Mouse (Mus musculus): ENCODE results near the gene Bri3. TPM values are rescaled to one million over a fixed set of nuclear protein-coding genes. Genes with fewer than 3 reads are reported as not detected.
"Not testable (repeated sequence)": the region's sequence is repeated elsewhere in the genome, so short reads cannot be mapped to it uniquely, and the experiment has no call there.

Bri3 gene
- polyA plus RNA-seq, 1 experiment = 104 TPM

DNA sequence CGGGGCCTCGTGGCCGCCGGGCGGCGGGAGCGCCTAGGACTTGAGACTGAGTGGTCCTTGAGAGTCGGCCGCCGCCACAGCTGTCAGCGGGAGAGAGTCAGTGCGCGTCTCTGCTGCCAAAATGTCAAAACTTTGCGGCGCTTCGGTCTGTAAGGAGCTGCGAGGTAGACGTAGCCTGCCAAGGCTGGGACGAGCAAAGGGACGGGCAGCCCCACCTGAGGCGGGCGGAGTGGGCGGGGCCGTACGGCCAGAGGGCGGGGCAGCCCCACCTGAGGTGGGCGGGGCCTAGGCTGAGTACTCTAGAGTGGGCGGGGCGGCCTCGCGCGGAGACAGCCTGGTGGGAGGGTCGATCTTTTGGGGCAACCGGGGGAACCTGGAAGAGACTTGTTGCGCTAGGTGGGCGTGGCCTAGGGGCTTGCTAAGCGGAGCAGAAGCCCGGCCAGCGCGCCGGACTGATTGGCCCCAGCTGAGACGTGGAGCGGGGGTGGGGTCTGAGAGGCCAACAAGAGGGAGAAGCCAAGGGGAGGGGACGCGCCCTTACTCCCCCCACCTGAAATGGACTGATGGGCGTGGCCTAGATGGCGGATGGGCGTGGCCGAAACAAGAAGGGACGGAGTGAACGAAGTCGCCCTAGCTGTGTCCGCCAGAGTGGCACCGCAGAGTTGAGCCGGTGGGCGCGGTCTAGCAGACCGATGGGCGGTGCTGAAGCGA is 113.8 kb downstream of the Bri3 start, which contains the start of gene Baiap2l1:
TSS of gene Baiap2l1 (minus strand) at position 232 of the 711 bp plus-strand sequence.
- Histone ChIP-seq H3K4me3 (ENCODE audit: insufficient read depth, low read length) (peak within 1 kb of the TSS; percentile 38), H3K4me1 (ENCODE audit: control insufficient read depth, insufficient read depth, low read length) (no peaks in the 10 kb centered on the region), H3K27ac (ENCODE audit: insufficient read depth, low read length) (no peak within 1 kb of the TSS)
- TF ChIP-seq CTCF (IDR thresholded peaks at IDR 0.05; ENCODE audit: extremely low read depth, insufficient read depth, low read length) = no peak
- TF ChIP-seq POLR2A (IDR thresholded peaks at IDR 0.05; ENCODE audit: extremely low read depth, insufficient read depth, low read length) = no peak

DNA sequence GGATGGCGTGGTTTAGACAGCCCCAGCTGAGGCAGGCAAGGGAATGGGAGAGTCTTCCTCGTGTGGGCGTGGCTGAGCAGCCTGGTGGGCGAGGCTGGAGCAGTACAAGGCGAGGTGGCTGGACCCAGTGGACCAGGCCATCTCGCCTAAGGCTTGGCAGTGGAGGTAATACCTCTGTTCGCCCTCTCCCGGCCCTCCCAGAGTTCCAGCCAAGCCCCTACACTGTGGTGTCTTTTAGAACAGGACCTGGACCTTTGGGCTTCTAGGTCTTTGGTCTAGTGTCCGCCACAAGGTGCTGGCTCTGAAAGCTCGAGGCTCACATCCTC is 114.3 kb downstream of the Bri3 start:
- H3K27ac ChIP-seq (ENCODE audit: insufficient read depth, low read length) = no peak overlapping the region
- TF ChIP-seq POLR2A (IDR thresholded peaks at IDR 0.05; ENCODE audit: extremely low read depth, insufficient read depth, low read length) = no peak
- TF ChIP-seq CTCF (IDR thresholded peaks at IDR 0.05; ENCODE audit: extremely low read depth, insufficient read depth, low read length) = no peak
- no peaks in the 10 kb centered on the region for H3K4me1 ChIP-seq (ENCODE audit: control insufficient read depth, insufficient read depth, low read length)
- H3K4me3 ChIP-seq (ENCODE audit: insufficient read depth, low read length) = peak overlapping the region; percentile 38

DNA sequence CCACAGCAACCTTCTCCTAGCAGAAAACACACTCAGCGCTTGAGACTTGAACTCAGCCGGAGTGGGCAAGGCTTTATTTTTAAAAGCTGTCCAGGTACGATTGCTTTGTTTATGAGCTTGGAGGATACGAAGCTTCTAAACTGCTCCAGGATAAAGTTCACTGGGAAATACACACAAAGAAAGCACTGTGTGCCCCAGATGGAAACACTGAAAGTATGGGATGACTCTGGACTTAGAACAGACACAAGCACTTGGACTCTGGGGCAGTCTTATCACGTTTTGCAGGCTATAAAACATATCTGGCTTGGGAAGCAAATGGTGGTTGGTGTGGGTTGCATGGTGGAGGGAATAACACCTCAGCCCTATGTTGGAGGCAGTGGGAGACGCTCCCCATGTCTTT is 115.6 kb downstream of the Bri3 start:
- no peak for TF ChIP-seq POLR2A (IDR thresholded peaks at IDR 0.05; ENCODE audit: extremely low read depth, insufficient read depth, low read length)
- TF ChIP-seq CTCF (IDR thresholded peaks at IDR 0.05; ENCODE audit: extremely low read depth, insufficient read depth, low read length) = no peak
- Histone ChIP-seq H3K4me3 (ENCODE audit: insufficient read depth, low read length) (no peak overlapping the region), H3K4me1 (ENCODE audit: control insufficient read depth, insufficient read depth, low read length) (no peaks in the 10 kb centered on the region), H3K27ac (ENCODE audit: insufficient read depth, low read length) (no peak overlapping the region)

DNA sequence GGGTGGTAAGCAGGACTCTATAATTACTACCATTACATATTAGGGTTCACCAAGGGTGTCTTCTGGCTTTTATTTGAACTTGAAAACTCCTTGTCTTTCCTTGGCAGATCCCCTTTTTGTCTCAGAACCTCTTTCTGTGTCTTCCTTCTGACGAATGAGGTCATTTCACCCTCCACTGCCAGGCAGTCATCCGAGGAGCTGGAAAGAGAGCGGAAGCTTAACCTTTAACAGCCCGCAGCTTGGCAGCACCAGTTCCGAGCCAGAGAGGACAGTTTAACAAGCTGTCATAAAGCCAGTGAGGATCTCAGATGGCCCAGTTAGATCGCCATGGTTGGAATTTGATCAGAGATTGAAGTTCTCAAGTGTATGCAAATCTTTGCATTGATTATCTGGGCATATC is 116.1 kb downstream of the Bri3 start:
- Histone ChIP-seq H3K27ac (ENCODE audit: insufficient read depth, low read length) (no peak overlapping the region), H3K4me1 (ENCODE audit: control insufficient read depth, insufficient read depth, low read length) (no peaks in the 10 kb centered on the region), H3K4me3 (ENCODE audit: insufficient read depth, low read length) (no peak overlapping the region)
- no peak for TF ChIP-seq CTCF (IDR thresholded peaks at IDR 0.05; ENCODE audit: extremely low read depth, insufficient read depth, low read length)
- TF ChIP-seq POLR2A (IDR thresholded peaks at IDR 0.05; ENCODE audit: extremely low read depth, insufficient read depth, low read length) = no peak

DNA sequence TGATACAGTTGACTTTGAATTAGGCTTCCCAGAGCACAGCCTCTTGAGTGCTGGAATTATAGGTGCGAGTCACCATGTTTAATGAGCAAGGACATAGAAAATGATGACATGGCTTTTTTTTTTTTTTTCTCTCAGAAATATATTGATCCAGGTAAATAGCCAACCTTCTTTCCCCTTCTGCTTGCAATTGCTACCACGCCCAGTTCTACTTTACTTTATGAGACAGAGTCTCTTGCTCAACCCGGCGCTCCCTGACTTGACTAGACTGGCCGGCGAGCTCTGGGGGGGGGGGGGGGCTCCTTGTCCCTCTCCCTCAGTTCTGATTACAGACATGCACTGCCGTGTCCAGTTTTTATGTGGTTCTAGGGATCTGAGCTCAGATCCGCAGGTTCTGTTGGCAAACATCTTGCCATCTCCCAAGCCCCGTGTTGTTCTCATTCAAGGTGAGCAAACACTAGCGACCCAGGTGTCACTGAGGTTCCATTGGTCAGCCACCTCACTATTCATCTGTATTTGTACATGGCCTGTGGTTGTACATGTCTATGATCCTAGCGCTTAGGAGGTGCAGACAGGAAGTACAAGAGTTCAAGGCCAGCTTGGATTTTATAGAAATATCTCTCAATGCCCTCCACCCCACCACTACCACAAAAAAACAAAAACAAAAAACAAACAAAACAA is 120.6 kb downstream of the Bri3 start:
- Histone ChIP-seq H3K27ac (ENCODE audit: insufficient read depth, low read length) (no peak overlapping the region), H3K4me1 (ENCODE audit: control insufficient read depth, insufficient read depth, low read length) (no peaks in the 10 kb centered on the region), H3K4me3 (ENCODE audit: insufficient read depth, low read length) (no peak overlapping the region)
- no peak for TF ChIP-seq CTCF (IDR thresholded peaks at IDR 0.05; ENCODE audit: extremely low read depth, insufficient read depth, low read length)
- TF ChIP-seq POLR2A (IDR thresholded peaks at IDR 0.05; ENCODE audit: extremely low read depth, insufficient read depth, low read length) = no peak

DNA sequence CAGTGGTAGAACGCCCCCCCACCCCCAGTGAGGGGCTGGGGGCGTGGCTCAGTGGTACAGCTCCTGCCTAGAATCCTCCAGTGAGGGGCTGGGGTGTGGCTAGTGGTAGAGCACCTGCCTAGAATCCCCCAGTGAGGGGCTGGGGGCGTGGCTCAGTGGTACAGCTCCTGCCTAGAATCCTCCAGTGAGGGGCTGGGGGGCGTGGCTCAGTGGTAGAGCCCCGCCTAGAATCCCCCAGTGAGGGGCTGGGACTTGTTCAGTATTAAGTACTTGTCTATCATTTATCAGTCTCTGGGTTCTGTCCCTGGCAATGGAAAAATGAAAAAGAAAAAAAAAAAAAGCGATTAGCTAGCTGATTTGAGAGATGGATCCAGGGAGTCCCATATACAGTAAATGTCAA is 122.3 kb downstream of the Bri3 start:
- not testable (repeated sequence) for H3K4me3 ChIP-seq (ENCODE audit: insufficient read depth, low read length); H3K4me1 ChIP-seq (ENCODE audit: control insufficient read depth, insufficient read depth, low read length); H3K27ac ChIP-seq (ENCODE audit: insufficient read depth, low read length)

DNA sequence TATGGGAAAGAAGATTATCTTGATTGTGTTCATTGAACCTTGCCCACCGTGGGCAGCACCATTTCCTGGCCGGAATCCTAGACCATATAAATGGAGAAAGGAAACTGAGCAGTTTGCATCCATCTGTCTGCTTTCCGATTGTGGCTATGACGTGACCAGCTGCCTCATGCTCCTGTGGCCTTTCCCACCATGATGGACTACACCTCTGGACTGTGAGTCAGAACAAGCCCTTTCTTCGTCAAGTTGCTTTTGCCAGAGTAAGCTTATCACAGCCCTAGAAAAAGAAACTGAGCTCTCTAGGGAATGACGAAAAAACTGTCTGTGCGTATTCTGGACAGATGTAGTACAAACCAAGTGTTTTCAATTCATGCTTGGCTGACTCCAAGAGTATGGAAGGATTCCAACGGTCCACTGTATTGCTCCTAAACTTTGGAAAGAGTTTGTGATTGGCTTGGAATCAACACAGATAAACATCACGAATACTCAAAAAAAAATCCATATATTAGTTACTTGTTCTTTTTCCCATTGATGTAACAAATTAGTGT is 124.5 kb downstream of the Bri3 start:
- H3K27ac ChIP-seq (ENCODE audit: insufficient read depth, low read length) = no peak overlapping the region
- no peak overlapping the region for H3K4me3 ChIP-seq (ENCODE audit: insufficient read depth, low read length)
- H3K4me1 ChIP-seq (ENCODE audit: control insufficient read depth, insufficient read depth, low read length) = no peaks in the 10 kb centered on the region
- no peak for TF ChIP-seq CTCF (IDR thresholded peaks at IDR 0.05; ENCODE audit: extremely low read depth, insufficient read depth, low read length)
- TF ChIP-seq POLR2A (IDR thresholded peaks at IDR 0.05; ENCODE audit: extremely low read depth, insufficient read depth, low read length) = no peak

DNA sequence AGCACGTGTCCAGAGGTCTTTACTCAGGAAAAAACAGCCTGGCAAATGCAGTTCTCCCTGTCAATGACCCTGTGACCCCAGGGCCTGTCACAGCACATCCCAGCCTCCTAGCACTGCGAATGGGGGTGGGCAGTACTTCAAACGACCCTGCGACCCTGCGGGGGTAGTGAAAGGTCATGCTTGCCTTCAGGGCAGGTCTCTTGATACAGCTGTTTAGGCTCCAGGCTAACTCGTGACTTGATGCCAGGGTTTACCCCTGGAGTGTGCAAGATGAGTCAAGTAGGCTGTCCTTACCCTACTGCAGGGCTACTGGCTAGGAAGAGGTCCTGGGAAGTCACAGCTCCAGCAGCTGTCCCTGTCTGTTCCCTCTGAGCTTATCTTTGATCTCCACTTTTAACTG is 126.7 kb downstream of the Bri3 start:
- no peak for TF ChIP-seq POLR2A (IDR thresholded peaks at IDR 0.05; ENCODE audit: extremely low read depth, insufficient read depth, low read length)
- TF ChIP-seq CTCF (IDR thresholded peaks at IDR 0.05; ENCODE audit: extremely low read depth, insufficient read depth, low read length) = no peak
- H3K27ac ChIP-seq (ENCODE audit: insufficient read depth, low read length) = no peak overlapping the region
- no peak overlapping the region for H3K4me3 ChIP-seq (ENCODE audit: insufficient read depth, low read length)
- H3K4me1 ChIP-seq (ENCODE audit: control insufficient read depth, insufficient read depth, low read length) = no peaks in the 10 kb centered on the region

DNA sequence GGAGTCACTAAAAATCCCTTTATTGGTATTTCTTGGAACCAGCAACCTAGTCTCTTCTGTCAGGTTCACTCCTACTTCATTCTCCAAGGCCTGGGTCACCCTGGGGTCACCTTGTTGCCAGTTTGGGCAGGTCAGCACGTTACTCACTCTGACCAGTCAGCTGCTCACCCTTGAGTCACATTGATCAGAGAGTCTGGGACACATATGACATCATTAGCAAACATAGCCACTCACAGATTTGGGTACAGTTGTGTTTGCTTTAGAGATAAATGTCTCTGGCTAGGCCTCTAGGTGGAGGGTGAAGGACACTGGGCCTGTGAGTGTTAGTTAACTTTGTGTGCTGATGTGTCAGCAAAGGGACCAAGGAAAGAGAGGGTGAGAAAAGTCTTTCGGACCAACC is 127.9 kb downstream of the Bri3 start:
- TF ChIP-seq POLR2A (IDR thresholded peaks at IDR 0.05; ENCODE audit: extremely low read depth, insufficient read depth, low read length) (no peak), CTCF (IDR thresholded peaks at IDR 0.05; ENCODE audit: extremely low read depth, insufficient read depth, low read length) (no peak)
- no peak overlapping the region for H3K27ac ChIP-seq (ENCODE audit: insufficient read depth, low read length)
- H3K4me1 ChIP-seq (ENCODE audit: control insufficient read depth, insufficient read depth, low read length) = no peaks in the 10 kb centered on the region
- no peak overlapping the region for H3K4me3 ChIP-seq (ENCODE audit: insufficient read depth, low read length)

DNA sequence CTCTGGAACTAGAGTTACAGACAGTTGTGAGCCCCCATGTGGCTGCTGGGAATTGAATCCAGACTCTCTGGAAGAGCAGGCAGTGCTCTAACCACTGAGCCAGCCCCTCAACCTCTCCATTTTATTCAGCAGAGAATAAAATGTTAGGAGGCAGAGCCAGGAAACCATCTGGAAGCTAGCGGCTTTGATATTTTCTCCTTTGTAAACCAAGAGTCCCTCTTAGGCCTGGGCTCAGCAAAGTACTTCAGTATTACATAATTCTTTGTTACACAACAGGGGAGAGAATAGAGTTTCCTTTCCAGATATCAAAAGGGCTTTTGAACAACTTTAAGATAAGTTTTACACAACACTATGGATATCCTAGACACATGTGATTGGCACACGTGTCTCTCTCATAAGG is 128.6 kb downstream of the Bri3 start:
- H3K4me1 ChIP-seq (ENCODE audit: control insufficient read depth, insufficient read depth, low read length) = no peaks in the 10 kb centered on the region
- no peak for TF ChIP-seq POLR2A (IDR thresholded peaks at IDR 0.05; ENCODE audit: extremely low read depth, insufficient read depth, low read length)
- no peak for TF ChIP-seq CTCF (IDR thresholded peaks at IDR 0.05; ENCODE audit: extremely low read depth, insufficient read depth, low read length)
- no peak overlapping the region for H3K27ac ChIP-seq (ENCODE audit: insufficient read depth, low read length)
- H3K4me3 ChIP-seq (ENCODE audit: insufficient read depth, low read length) = no peak overlapping the region
